Mouse (Mus musculus): ENCODE measurements around the gene Zic2. TPM values are rescaled to one million over a fixed set of nuclear protein-coding genes. Genes with fewer than 3 reads are reported as not detected.

The Zic2 gene
- total RNA-seq (2014; fragmentation: Nextera tagmentation) (not detected in 2 replicates), total RNA-seq (2017) (0.16 TPM in 1 of 2 replicates, not detected in the other), polyA plus RNA-seq (2012) (not detected in 2 replicates)

DNA sequence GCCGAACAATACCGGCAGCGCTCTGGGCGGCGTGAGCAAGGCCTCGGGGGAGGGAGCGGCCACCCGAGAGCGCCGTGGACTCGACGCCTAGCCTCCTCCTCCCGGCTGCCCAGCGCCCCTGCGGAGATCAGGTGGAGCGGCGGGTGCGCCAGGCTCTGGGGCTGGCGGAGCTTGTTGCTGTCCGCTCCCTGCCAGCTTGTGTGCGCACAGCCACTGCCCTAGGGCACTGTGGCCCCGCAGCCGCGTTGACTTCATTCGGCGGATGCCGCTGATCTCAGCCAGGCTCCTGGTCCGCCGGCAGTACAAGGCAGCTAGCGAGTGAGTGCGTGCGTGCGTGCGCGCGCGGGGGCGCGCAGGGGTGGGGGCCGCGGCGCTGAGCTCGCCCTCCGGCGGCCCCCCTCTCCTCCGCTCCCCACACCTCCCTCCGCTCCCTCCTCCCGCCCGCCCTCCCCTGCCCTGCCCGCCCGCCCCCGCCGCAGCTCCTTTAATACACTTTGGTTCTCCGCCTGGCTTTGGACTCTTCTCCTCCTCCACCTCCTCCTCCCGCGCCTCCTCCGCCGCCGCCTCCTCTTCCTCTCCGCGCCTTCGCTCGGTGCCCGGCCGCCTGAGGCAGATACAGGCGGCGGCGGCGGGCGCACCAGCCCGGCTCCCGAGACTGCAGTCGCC is at the start of gene Zic2:
Gene Zic2 (plus strand): TSS at position 545 of the 666 bp plus-strand sequence.
- DNase-seq (ENCODE audit: low spot score) (no peak), ATAC-seq (ENCODE audit: extremely low read depth, insufficient number of reproducible peaks, low FRiP score, poor library complexity, severe bottlenecking) (no peak)
- Histone ChIP-seq H3K9me3 (replicated peaks) (peaks cover 39% of the 10 kb centered on the region), H3K27me3 (ENCODE audit: insufficient read depth, low read length) (peaks cover 19% of the 10 kb centered on the region; the same call in 1 of the 2 replicates), H3K4me3 (ENCODE audit: low read depth, low read length) (peak within 1 kb of the TSS; percentile 37; the same call in 1 of the 2 replicates), H3K36me3 (replicated peaks) (no peaks in the 10 kb centered on the region), H3K4me1 (ENCODE audit: insufficient read depth, low read depth, low read length) (no peaks in the 10 kb centered on the region)
- no peak for TF ChIP-seq GATA2 (IDR thresholded peaks at IDR 0.05; ENCODE audit: borderline replicate concordance, low read depth, low read length)
- TF ChIP-seq CTCF (IDR thresholded peaks at IDR 0.05; ENCODE audit: low read depth, low read length) = no peak
- no peak for TF ChIP-seq TAL1 (conservative IDR thresholded peaks at IDR 0.05; ENCODE audit: low read depth, low read length)
- no peak for TF ChIP-seq POLR2AphosphoS5 (IDR thresholded peaks at IDR 0.05; ENCODE audit: insufficient replicate concordance, low read depth, low read length)
- no peak for TF ChIP-seq GATA1 (IDR thresholded peaks at IDR 0.05; ENCODE audit: borderline replicate concordance, low read length)

GRCm38 (mm10) chr14:122426529-122427203 is 48.6 kb upstream of the Zic2 start:
- Histone ChIP-seq H3K4me3 (ENCODE audit: low read depth, low read length) (no peak overlapping the region), H3K36me3 (replicated peaks) (no peaks in the 10 kb centered on the region), H3K27me3 (ENCODE audit: insufficient read depth, low read length) (no peaks in the 10 kb centered on the region; the same call in 1 of the 2 replicates), H3K4me1 (ENCODE audit: insufficient read depth, low read depth, low read length) (no peaks in the 10 kb centered on the region), H3K9me3 (replicated peaks) (no peaks in the 10 kb centered on the region)
- no peak for TF ChIP-seq POLR2AphosphoS5 (IDR thresholded peaks at IDR 0.05; ENCODE audit: insufficient replicate concordance, low read depth, low read length)
- no peak for TF ChIP-seq CTCF (IDR thresholded peaks at IDR 0.05; ENCODE audit: low read depth, low read length)
- TF ChIP-seq GATA2 (IDR thresholded peaks at IDR 0.05; ENCODE audit: borderline replicate concordance, low read depth, low read length) = no peak
- no peak for TF ChIP-seq TAL1 (conservative IDR thresholded peaks at IDR 0.05; ENCODE audit: low read depth, low read length)
- no peak for TF ChIP-seq GATA1 (IDR thresholded peaks at IDR 0.05; ENCODE audit: borderline replicate concordance, low read length)
- DNase-seq (ENCODE audit: low spot score) = no peak
- no peak for ATAC-seq (ENCODE audit: extremely low read depth, insufficient number of reproducible peaks, low FRiP score, poor library complexity, severe bottlenecking)

DNA sequence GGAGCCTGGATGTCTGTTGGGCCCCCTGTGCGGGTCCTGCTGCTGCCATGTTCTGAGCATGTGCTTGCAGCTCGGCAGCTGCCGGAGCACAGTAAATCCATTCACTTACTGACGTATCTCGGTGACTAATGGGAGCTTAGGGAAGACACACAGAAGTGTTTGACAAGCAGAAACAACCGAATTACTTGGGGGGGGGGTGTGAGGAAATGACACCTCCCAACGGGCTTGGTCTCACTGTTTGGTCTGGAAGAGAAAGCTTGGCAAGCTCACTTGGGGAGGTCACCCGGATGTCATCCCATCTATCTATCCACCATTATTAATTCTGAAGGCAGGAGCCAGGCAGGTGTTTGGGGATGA is 48.1 kb upstream of the Zic2 start:
- Histone ChIP-seq H3K9me3 (replicated peaks) (no peaks in the 10 kb centered on the region), H3K4me3 (ENCODE audit: low read depth, low read length) (no peak overlapping the region), H3K27me3 (ENCODE audit: insufficient read depth, low read length) (no peaks in the 10 kb centered on the region; the same call in 1 of the 2 replicates), H3K36me3 (replicated peaks) (no peaks in the 10 kb centered on the region), H3K4me1 (ENCODE audit: insufficient read depth, low read depth, low read length) (no peaks in the 10 kb centered on the region)
- DNase-seq (ENCODE audit: low spot score) (no peak), ATAC-seq (ENCODE audit: extremely low read depth, insufficient number of reproducible peaks, low FRiP score, poor library complexity, severe bottlenecking) (no peak)
- TF ChIP-seq GATA2 (IDR thresholded peaks at IDR 0.05; ENCODE audit: borderline replicate concordance, low read depth, low read length) (no peak), TAL1 (conservative IDR thresholded peaks at IDR 0.05; ENCODE audit: low read depth, low read length) (no peak), CTCF (IDR thresholded peaks at IDR 0.05; ENCODE audit: low read depth, low read length) (no peak), GATA1 (IDR thresholded peaks at IDR 0.05; ENCODE audit: borderline replicate concordance, low read length) (no peak)

DNA sequence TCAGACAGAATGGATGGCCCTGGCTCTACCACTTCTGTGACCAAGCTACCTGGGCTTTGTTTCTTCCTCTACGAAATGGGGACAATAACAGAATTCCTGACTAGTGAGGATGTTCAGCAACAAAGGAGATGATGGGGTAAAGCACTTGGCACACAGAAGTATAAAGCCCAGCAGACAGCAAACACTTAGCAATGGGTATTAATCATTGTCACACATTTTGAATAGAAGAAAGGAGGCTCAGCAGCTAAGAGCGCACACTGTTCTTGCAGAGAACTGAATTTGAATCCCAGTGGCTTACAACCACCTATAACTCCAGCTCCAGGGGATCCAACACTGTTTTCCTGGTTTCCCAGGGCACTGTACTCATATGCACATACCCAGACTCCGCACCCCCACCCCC is 47.6 kb upstream of the Zic2 start:
- no peak overlapping the region for H3K4me3 ChIP-seq (ENCODE audit: low read depth, low read length)
- no peaks in the 10 kb centered on the region; the same call in 1 of the 2 replicates for H3K27me3 ChIP-seq (ENCODE audit: insufficient read depth, low read length)
- no peaks in the 10 kb centered on the region for H3K36me3 ChIP-seq (replicated peaks)
- no peaks in the 10 kb centered on the region for H3K9me3 ChIP-seq (replicated peaks)
- TF ChIP-seq TAL1 (conservative IDR thresholded peaks at IDR 0.05; ENCODE audit: low read depth, low read length) (no peak), GATA2 (IDR thresholded peaks at IDR 0.05; ENCODE audit: borderline replicate concordance, low read depth, low read length) (no peak), POLR2AphosphoS5 (IDR thresholded peaks at IDR 0.05; ENCODE audit: insufficient replicate concordance, low read depth, low read length) (no peak), CTCF (IDR thresholded peaks at IDR 0.05; ENCODE audit: low read depth, low read length) (no peak), GATA1 (IDR thresholded peaks at IDR 0.05; ENCODE audit: borderline replicate concordance, low read length) (no peak)
- no peaks in the 10 kb centered on the region for H3K4me1 ChIP-seq (ENCODE audit: insufficient read depth, low read depth, low read length)
- DNase-seq (ENCODE audit: low spot score) = no peak
- ATAC-seq (ENCODE audit: extremely low read depth, insufficient number of reproducible peaks, low FRiP score, poor library complexity, severe bottlenecking) = no peak

DNA sequence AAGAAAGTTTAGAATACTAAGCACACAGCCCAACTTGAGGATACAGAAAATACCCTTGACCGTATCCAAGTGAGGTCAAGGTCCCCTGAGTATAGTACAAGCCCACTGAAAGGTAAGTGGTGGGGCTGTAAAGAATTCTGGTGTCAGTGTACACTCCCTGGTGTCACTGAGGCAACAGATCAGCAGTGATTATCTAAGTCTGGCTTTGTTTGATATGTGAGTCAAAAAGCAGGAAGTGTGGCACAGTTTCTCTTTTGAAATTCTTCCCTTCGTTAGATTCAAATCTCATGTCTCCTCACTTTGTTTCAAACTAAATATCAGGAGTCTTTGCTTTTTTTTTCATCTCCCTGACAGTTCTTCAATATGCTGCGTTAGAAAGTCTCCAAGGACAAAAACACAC is 42.7 kb upstream of the Zic2 start:
- Histone ChIP-seq H3K4me1 (ENCODE audit: insufficient read depth, low read depth, low read length) (no peaks in the 10 kb centered on the region), H3K27me3 (ENCODE audit: insufficient read depth, low read length) (no peaks in the 10 kb centered on the region), H3K9me3 (replicated peaks) (no peaks in the 10 kb centered on the region), H3K4me3 (ENCODE audit: low read depth, low read length) (no peak overlapping the region), H3K36me3 (replicated peaks) (no peaks in the 10 kb centered on the region)
- ATAC-seq (ENCODE audit: extremely low read depth, insufficient number of reproducible peaks, low FRiP score, poor library complexity, severe bottlenecking) = no peak
- DNase-seq (ENCODE audit: low spot score) = no peak
- TF ChIP-seq GATA1 (IDR thresholded peaks at IDR 0.05; ENCODE audit: borderline replicate concordance, low read length) (no peak), CTCF (IDR thresholded peaks at IDR 0.05; ENCODE audit: low read depth, low read length) (no peak)

- ATAC-seq (ENCODE audit: extremely low read depth, insufficient number of reproducible peaks, low FRiP score, poor library complexity, severe bottlenecking) (no peak), DNase-seq (ENCODE audit: low spot score) (no peak)
These were observed 41.2 kb upstream of the Zic2 start for GRCm38 (mm10) chr14:122434039-122434438.

More at GRCm38 (mm10) chr14:122434039-122434438, 41.2 kb upstream of the Zic2 start:
- no peaks in the 10 kb centered on the region for H3K9me3 ChIP-seq (replicated peaks)
- H3K4me3 ChIP-seq (ENCODE audit: low read depth, low read length) = no peak overlapping the region
- TF ChIP-seq POLR2AphosphoS5 (IDR thresholded peaks at IDR 0.05; ENCODE audit: insufficient replicate concordance, low read depth, low read length) (no peak), CTCF (IDR thresholded peaks at IDR 0.05; ENCODE audit: low read depth, low read length) (no peak), GATA1 (IDR thresholded peaks at IDR 0.05; ENCODE audit: borderline replicate concordance, low read length) (no peak), GATA2 (IDR thresholded peaks at IDR 0.05; ENCODE audit: borderline replicate concordance, low read depth, low read length) (no peak), TAL1 (conservative IDR thresholded peaks at IDR 0.05; ENCODE audit: low read depth, low read length) (no peak)
- H3K4me1 ChIP-seq (ENCODE audit: insufficient read depth, low read depth, low read length) = no peaks in the 10 kb centered on the region
- no peaks in the 10 kb centered on the region for H3K36me3 ChIP-seq (replicated peaks)
- H3K27me3 ChIP-seq (ENCODE audit: insufficient read depth, low read length) = no peaks in the 10 kb centered on the region
